Mouse (Mus musculus): ENCODE results near the gene Cyp2b9.
"Not testable (repeated sequence)": the region's sequence is repeated elsewhere in the genome, so short reads cannot be mapped to it uniquely, and the experiment has no call there.

Cyp2b9 gene

GRCm38 (mm10) chr7:26173111-26173510 lies at the start of gene Cyp2b9:
Gene Cyp2b9, plus strand, starts transcription at chr7:26173411.
- DNase-seq (ENCODE audit: low spot score), result not testable (repeated sequence)

GRCm38 (mm10) chr7:26139623-26140022 lies 33.6 kb upstream of the Cyp2b9 start:
- DNase-seq (ENCODE audit: low spot score), result not testable (repeated sequence)

- DNase-seq (ENCODE audit: low spot score), result not testable (repeated sequence)
Observed at GRCm38 (mm10) chr7:26143657-26144056, 29.6 kb upstream of the Cyp2b9 start.

- DNase-seq (ENCODE audit: low spot score), result not testable (repeated sequence)
Observed at GRCm38 (mm10) chr7:26168765-26169536, 4.3 kb upstream of the Cyp2b9 start.

- DNase-seq (ENCODE audit: low spot score), result no peak
Observed at GRCm38 (mm10) chr7:26201083-26201482, 27.9 kb downstream of the Cyp2b9 start.

- DNase-seq (ENCODE audit: low spot score), result not testable (repeated sequence)
Observed at GRCm38 (mm10) chr7:26260034-26260433, 86.8 kb downstream of the Cyp2b9 start, which contains the start of gene Vmn1r184. Gene Vmn1r184, plus strand, starts transcription at chr7:26260334.
